Mouse (Mus musculus) C2C12 (cell line): ENCODE data around the gene Midn. TPM values are rescaled to one million over a fixed set of nuclear protein-coding genes. Genes with fewer than 3 reads are reported as not detected.

Experiments
- H3K27me3 ChIP-seq: one replicate; pipeline ENCODE4 v1.6.1; 2011; ENCODE audit not compliant: control insufficient read depth, insufficient read depth, insufficient read length
- H3K36me3 ChIP-seq: one replicate; pipeline ENCODE4 v1.6.1; 2011; ENCODE audit not compliant: control insufficient read depth, insufficient read depth
- H3K4me3 ChIP-seq: one replicate; pipeline ENCODE4 v1.5.1; 2011; ENCODE audit warnings: mild to moderate bottlenecking, control low read depth; ENCODE audit not compliant: poor library complexity, insufficient read depth, severe bottlenecking
- H3K79me2 ChIP-seq: one replicate; pipeline ENCODE4 v1.6.1; 2011; ENCODE audit not compliant: control insufficient read depth, insufficient read depth
- H3K79me3 ChIP-seq: one replicate; pipeline ENCODE4 v1.6.1; 2011; ENCODE audit warnings: low read depth, control low read depth
- H3ac ChIP-seq: one replicate; pipeline ENCODE3; 2011; ENCODE audit warnings: low read depth; ENCODE audit not compliant: control insufficient read depth, insufficient read length
- CEBPB ChIP-seq: IDR thresholded peaks from one replicate; pipeline ENCODE4 v1.6.1; 2011; ENCODE audit warnings: low read depth, mild to moderate bottlenecking, control low read depth, moderate library complexity
- CTCF ChIP-seq: IDR thresholded peaks from one replicate; pipeline ENCODE4 v1.5.1; 2011; ENCODE audit not compliant: control insufficient read depth, insufficient read depth, insufficient read length
- FOSL1 ChIP-seq: IDR thresholded peaks from one replicate; pipeline ENCODE4 v1.8.0; 2011; ENCODE audit warnings: mild to moderate bottlenecking, low read length; ENCODE audit not compliant: poor library complexity, insufficient read depth, severe bottlenecking
- MAX ChIP-seq: IDR thresholded peaks from one replicate; pipeline ENCODE4 v1.6.1; 2011; ENCODE audit warnings: mild to moderate bottlenecking, control low read depth
- MYOD1 ChIP-seq: IDR thresholded peaks from one replicate; pipeline ENCODE4 v1.6.1; 2011; ENCODE audit warnings: low read depth; ENCODE audit not compliant: control insufficient read depth, insufficient read length
- MYOG ChIP-seq: IDR thresholded peaks from one replicate; pipeline ENCODE4 v1.6.1; 2011; ENCODE audit not compliant: control insufficient read depth, insufficient read length; ENCODE audit errors: extremely low read depth
- USF1 ChIP-seq: IDR thresholded peaks from one replicate; pipeline ENCODE4 v1.6.1; 2011; ENCODE audit warnings: low read depth, mild to moderate bottlenecking, control low read depth, moderate library complexity
- polyA plus RNA-seq: library from polyadenylated mRNA; unstranded; fragments of >200 nt; fragmentation: generic; extraction: Trizol; gene quantifications from one replicate; pipeline ENCODE4 v1.2.1, GENCODE M21; 2012; ENCODE audit warnings: missing spikeins

Gene Midn
- polyA plus RNA-seq, 1 experiment, result 77.5 TPM

DNA sequence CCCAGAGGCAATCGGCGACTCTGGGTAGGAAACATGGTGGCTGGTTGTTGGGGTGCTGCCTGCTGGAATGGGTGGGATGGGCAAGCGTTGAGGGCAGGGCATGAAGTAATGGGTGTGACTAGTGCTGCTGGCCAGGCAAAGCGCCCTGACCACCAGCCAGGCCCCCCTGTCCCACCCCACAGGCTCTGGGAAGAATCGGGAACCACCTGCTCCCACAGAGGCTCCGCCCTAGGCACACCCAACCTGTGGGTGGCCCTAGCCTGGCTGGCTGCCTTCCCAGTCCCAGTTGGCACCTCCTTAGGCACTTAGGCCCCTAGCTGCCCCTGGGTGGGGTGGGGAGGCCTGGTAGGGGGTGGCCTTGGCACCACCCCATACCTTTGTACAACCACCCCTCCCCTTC, 2.2 kb upstream of the Midn start:
- H3K79me2 ChIP-seq, result peaks cover 74% of the 10 kb centered on the region
- no peak for TF ChIP-seq MAX
- TF ChIP-seq FOSL1, result no peak
- no peak overlapping the region for H3ac ChIP-seq
- no peaks in the 10 kb centered on the region for H3K27me3 ChIP-seq
- peaks cover 46% of the 10 kb centered on the region for H3K79me3 ChIP-seq
- no peak overlapping the region for H3K4me3 ChIP-seq
- H3K36me3 ChIP-seq, result peaks cover 47% of the 10 kb centered on the region

DNA sequence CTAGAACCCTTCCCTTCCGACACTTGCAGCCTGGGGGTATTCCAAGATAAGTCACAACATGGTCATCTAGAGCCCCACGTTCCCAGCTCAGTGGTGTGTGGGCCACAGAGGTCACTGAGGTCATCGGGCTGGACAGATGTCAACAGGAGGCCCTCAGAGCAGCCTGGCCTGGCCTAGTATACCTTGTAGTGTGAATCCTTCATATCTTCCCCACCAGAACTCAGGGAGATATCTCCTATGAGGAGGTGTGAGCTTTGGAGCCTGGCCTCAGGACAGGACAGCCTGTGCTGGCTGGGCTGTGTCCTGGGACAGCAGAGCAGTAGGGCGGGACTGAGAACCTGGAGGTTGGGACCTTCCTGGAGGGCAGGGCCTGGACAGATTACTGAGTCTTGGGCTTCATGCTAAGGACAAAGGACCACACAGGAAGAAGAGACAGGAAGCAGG, 1.5 kb upstream of the Midn start:
- peaks cover 81% of the 10 kb centered on the region for H3K79me2 ChIP-seq
- no peaks in the 10 kb centered on the region for H3K27me3 ChIP-seq
- TF ChIP-seq CTCF (no peak), MAX (no peak), MYOG (no peak), CEBPB (no peak), MYOD1 (no peak), FOSL1 (no peak), USF1 (no peak)
- H3K79me3 ChIP-seq, result peaks cover 53% of the 10 kb centered on the region
- H3K36me3 ChIP-seq, result peaks cover 54% of the 10 kb centered on the region
- peak overlapping the region; percentile 36 for H3ac ChIP-seq
- H3K4me3 ChIP-seq, result no peak overlapping the region

DNA sequence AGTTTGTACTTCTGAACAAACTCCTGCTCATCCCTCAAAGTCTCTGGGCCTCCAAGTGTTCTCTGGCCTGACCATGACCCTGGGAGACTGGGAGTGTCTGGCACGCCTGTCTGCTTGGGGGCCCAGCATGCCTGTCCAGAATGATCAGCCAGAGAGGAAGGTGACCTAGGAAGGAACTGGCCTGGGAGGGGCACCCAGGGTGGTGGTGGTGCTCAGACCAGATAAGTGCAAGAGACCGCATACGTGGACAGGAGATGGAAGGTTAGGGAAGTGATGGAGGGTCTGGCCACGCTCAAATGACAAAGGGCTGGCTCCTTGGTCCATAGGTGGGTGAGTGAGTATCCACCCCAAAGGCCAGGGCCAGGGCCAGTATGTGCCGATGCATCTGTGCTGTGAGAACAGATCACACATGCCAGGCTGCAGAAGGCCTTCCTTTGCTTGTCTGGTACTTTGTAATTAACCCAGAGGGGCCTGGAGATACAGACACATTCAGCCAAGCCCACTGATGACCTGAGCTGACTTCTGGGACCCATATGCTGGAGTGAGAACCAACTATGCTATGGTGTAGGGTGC, 840 bp upstream of the Midn start:
- TF ChIP-seq FOSL1 (no peak), MYOG (no peak)
- no peak overlapping the region for H3K4me3 ChIP-seq
- peaks cover 60% of the 10 kb centered on the region for H3K36me3 ChIP-seq

DNA sequence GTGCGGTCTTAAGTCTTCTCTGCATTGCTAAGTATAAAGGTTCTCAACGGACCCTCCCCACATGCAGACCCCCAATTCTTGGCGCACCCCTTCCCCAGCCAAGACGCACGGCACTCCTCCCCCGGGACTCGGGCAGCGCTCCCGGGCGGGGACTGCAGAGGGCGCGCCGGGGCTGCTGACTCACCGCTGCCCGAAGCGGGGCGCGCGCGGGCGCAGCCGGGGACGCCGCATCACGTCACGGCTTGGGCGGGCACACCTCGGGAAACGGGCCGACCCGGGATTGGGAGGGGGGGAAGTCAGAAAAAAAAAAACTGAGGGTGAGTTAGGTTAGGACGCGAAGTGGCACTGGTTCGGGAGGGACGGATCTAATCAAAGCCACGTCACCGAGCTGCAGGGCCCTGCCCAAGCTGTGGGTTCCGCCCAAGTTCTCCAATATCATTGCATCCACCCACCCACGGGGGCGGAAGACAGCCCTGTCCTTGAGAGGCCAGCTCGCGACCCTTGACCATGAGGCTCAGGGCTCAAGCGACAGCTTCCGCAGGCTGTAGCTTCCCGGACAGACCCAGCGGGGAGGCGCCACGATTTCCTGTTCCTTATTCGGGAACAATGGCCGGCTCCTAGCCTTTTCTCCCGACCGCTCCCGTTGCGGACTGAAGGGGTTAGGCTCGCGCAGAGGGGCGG, 678 bp downstream of the Midn start:
- H3ac ChIP-seq, result peak overlapping the region; percentile 95
- peaks cover 69% of the 10 kb centered on the region for H3K36me3 ChIP-seq
- peaks cover 60% of the 10 kb centered on the region for H3K79me3 ChIP-seq
- TF ChIP-seq CTCF (peak; percentile 86), FOSL1 (no peak)
- peaks cover 85% of the 10 kb centered on the region for H3K79me2 ChIP-seq
- H3K4me3 ChIP-seq, result peak overlapping the region; percentile 93
- H3K27me3 ChIP-seq, result no peaks in the 10 kb centered on the region

More for the DNA sequence above, 840 bp upstream of the Midn start:
- Histone ChIP-seq H3K79me3 (peaks cover 59% of the 10 kb centered on the region), H3ac (peak overlapping the region; percentile 25), H3K79me2 (peaks cover 85% of the 10 kb centered on the region), H3K27me3 (no peaks in the 10 kb centered on the region)

DNA sequence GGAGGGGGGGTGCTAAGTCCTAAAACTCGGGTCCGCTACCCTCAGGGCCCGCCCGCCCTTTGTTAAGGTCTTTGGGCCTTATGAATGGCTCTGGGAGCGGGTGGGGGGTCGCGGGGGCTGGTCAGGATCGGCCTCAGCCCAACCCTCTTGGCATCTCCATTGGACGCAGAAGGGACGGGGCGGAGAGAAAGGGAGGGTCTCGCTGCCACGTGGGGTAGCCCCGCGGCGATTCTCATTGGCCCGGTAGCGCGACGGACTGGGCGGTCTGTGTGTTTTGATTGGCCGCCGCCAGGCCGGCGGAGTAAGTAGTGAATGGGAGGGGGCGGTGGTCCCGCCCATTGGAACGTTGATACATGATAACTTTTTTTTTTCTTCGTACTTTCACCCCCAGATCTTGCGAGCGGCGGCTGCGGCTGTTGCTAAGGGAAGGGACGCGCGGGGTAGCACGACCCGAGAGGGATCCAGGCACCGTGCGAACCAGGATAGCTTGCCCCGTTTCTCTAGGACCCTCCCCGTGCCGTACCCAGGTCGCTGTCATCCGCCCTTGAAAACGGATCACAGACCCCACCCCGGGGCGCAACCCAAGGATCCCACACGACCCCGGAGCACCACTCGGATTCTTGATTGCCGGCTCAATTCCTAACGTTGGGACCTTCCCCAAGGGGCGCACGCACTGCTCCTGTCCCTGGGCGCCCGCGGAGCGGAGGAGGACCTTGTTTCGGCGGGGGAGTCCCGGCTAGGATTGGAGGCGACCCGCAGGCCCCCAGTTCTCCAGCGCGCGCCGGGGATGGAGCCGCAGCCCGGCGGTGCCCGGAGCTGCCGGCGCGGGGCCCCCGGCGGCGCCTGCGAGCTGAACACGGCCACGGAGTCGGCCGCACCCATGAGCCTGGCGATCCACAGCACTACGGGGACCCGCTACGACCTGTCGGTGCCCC, 1.5 kb downstream of the Midn start:
- no peak for TF ChIP-seq MYOD1
- TF ChIP-seq FOSL1, result no peak
- peak; percentile 13 for TF ChIP-seq MAX
- no peak for TF ChIP-seq CTCF
- TF ChIP-seq USF1, result peak; percentile 82

More for the DNA sequence above, 1.5 kb downstream of the Midn start:
- Histone ChIP-seq H3K79me2 (peaks cover 85% of the 10 kb centered on the region), H3K4me3 (peak overlapping the region; percentile 93), H3K27me3 (no peaks in the 10 kb centered on the region), H3K36me3 (peaks cover 69% of the 10 kb centered on the region), H3ac (peak overlapping the region; percentile 95), H3K79me3 (peaks cover 63% of the 10 kb centered on the region)
